Mouse (Mus musculus) MEL (cell line): ENCODE measurements around the gene Faim2. TPM values are rescaled to one million over a fixed set of nuclear protein-coding genes. Genes with fewer than 3 reads are reported as not detected.

Experiments used
- DNase-seq: peaks from one replicate; pipeline ENCODE4 v3.0.0; 2011; ENCODE audit warnings: low read depth, low spot score
- H3K27ac ChIP-seq: 2 replicates; pipeline ENCODE4 v1.5.1; 2012; ENCODE audit warnings: low read depth, mild to moderate bottlenecking, control low read depth, low read length, moderate library complexity; ENCODE audit not compliant: control insufficient read depth
- H3K27me3 ChIP-seq, 2 experiments: fragments of 150-350 bp in 1 of 2; sonication (generic) in 1 of 2; 2 replicates each; pipeline ENCODE4 v1.6.1; 2012; ENCODE audit warnings: low read length in 2 of 2, mild to moderate bottlenecking in 2 of 2, improper control_type of control experiment in 1 of 2, moderate library complexity in 1 of 2; ENCODE audit not compliant: insufficient read depth in 2 of 2, control insufficient read depth in 1 of 2
- H3K36me3 ChIP-seq, 2 experiments: 2 replicates each; pipeline ENCODE4 v1.6.1; 2012 to 2014; ENCODE audit warnings: low read length in 2 of 2, improper control_type of control experiment in 1 of 2, inconsistent platforms in 1 of 2, mild to moderate bottlenecking in 1 of 2; ENCODE audit not compliant: insufficient read depth in 2 of 2, control insufficient read depth in 1 of 2
- H3K4me1 ChIP-seq, 2 experiments: fragments of 150-350 bp in 1 of 2; sonication (generic) in 1 of 2; 2 replicates each; pipeline ENCODE4 v1.6.1; 2012; ENCODE audit warnings: low read length in 2 of 2, improper control_type of control experiment in 1 of 2, mild to moderate bottlenecking in 1 of 2; ENCODE audit not compliant: insufficient read depth in 2 of 2, control insufficient read depth in 1 of 2
- H3K4me3 ChIP-seq, 2 experiments: fragments of 150-350 bp in 1 of 2; sonication (generic) in 1 of 2; 2 replicates each; pipeline ENCODE4 v1.5.1; 2012; ENCODE audit warnings: low read depth in 2 of 2, low read length in 2 of 2, mild to moderate bottlenecking in 2 of 2, moderate library complexity in 2 of 2, control low read depth in 1 of 2, improper control_type of control experiment in 1 of 2; ENCODE audit not compliant: control insufficient read depth in 1 of 2, insufficient read depth in 1 of 2
- H3K79me2 ChIP-seq: 2 replicates; pipeline ENCODE4 v1.6.1; 2012; ENCODE audit warnings: mild to moderate bottlenecking, low read length, moderate library complexity; ENCODE audit not compliant: control insufficient read depth, poor library complexity, insufficient read depth
- H3K9ac ChIP-seq: 2 replicates; pipeline ENCODE4 v1.6.1; 2012; ENCODE audit warnings: low read depth, mild to moderate bottlenecking, control low read depth, low read length, moderate library complexity; ENCODE audit not compliant: control insufficient read depth, poor library complexity, severe bottlenecking
- H3K9me3 ChIP-seq: fragments of 150-350 bp; sonication (generic); replicated peaks from 2 replicates; pipeline ENCODE4 v1.6.1; 2012; ENCODE audit warnings: mild to moderate bottlenecking, low read length, improper control_type of control experiment, moderate library complexity; ENCODE audit not compliant: insufficient read depth
- BHLHE40 ChIP-seq: IDR thresholded peaks from 2 replicates; pipeline ENCODE4 v1.6.1; 2012; ENCODE audit warnings: low read depth, mild to moderate bottlenecking, inconsistent platforms, low read length, improper control_type of control experiment, borderline replicate concordance
- CHD1 ChIP-seq: IDR thresholded peaks from 2 replicates; pipeline ENCODE4 v1.6.1; 2012; ENCODE audit warnings: low read depth, mild to moderate bottlenecking, inconsistent platforms, low read length, improper control_type of control experiment
- CTCF ChIP-seq, 3 experiments: IDR thresholded peaks in 2 of 3; conservative IDR thresholded peaks in 1 of 3; 2 replicates each; pipeline ENCODE4 v1.5.1; 2011 to 2012; ENCODE audit warnings: low read length in 3 of 3, low read depth in 2 of 3, mild to moderate bottlenecking in 2 of 3, improper control_type of control experiment in 1 of 3, inconsistent platforms in 1 of 3, mixed read lengths in 1 of 3, moderate library complexity in 1 of 3; ENCODE audit not compliant: control insufficient read depth in 1 of 3, insufficient read depth in 1 of 3, poor library complexity in 1 of 3, severe bottlenecking in 1 of 3
- EP300 ChIP-seq, 2 experiments: IDR thresholded peaks; 2 replicates each; pipeline ENCODE4 v1.6.1; 2011; ENCODE audit warnings: improper control_type of control experiment in 2 of 2, low read length in 2 of 2, low read depth in 1 of 2, mild to moderate bottlenecking in 1 of 2
- ETS1 ChIP-seq: IDR thresholded peaks from 2 replicates; pipeline ENCODE4 v1.6.1; 2012; ENCODE audit warnings: low read depth, mild to moderate bottlenecking, inconsistent platforms, low read length, improper control_type of control experiment, moderate library complexity
- GATA1 ChIP-seq: IDR thresholded peaks from 2 replicates; pipeline ENCODE4 v1.6.1; 2011; ENCODE audit warnings: low read depth, low read length, improper control_type of control experiment
- MAX ChIP-seq: IDR thresholded peaks from 2 replicates; pipeline ENCODE4 v1.6.1; 2011; ENCODE audit warnings: low read length, improper control_type of control experiment
- MAZ ChIP-seq: IDR thresholded peaks from 2 replicates; pipeline ENCODE4 v1.6.1; 2012; ENCODE audit warnings: low read depth, mild to moderate bottlenecking, inconsistent platforms, low read length, improper control_type of control experiment
- MEF2A ChIP-seq: IDR thresholded peaks from 2 replicates; pipeline ENCODE4 v1.6.1; 2014; ENCODE audit warnings: low read depth, mild to moderate bottlenecking, inconsistent platforms, low read length, improper control_type of control experiment; ENCODE audit not compliant: poor library complexity, insufficient replicate concordance, severe bottlenecking; ENCODE audit errors: extremely low read depth
- MYB ChIP-seq: IDR thresholded peaks from 2 replicates; pipeline ENCODE4 v1.6.1; 2011; ENCODE audit warnings: mild to moderate bottlenecking, low read depth, low read length, improper control_type of control experiment
- NRF1 ChIP-seq: IDR thresholded peaks from 2 replicates; pipeline ENCODE4 v1.6.1; 2014; ENCODE audit warnings: low read depth, mild to moderate bottlenecking, inconsistent platforms, low read length, improper control_type of control experiment, moderate library complexity; ENCODE audit not compliant: poor library complexity, insufficient read depth, severe bottlenecking
- POLR2A ChIP-seq, 2 experiments: IDR thresholded peaks; 2 replicates each; pipeline ENCODE4 v1.6.1; 2011 to 2012; ENCODE audit warnings: low read length in 2 of 2, mild to moderate bottlenecking in 2 of 2, control low read depth in 1 of 2, improper control_type of control experiment in 1 of 2, low read depth in 1 of 2, moderate library complexity in 1 of 2; ENCODE audit not compliant: control insufficient read depth in 1 of 2, insufficient read depth in 1 of 2, poor library complexity in 1 of 2
- POLR2AphosphoS2 ChIP-seq: IDR thresholded peaks from 2 replicates; pipeline ENCODE4 v1.6.1; 2011; ENCODE audit warnings: low read length, improper control_type of control experiment
- SIN3A ChIP-seq: IDR thresholded peaks from 2 replicates; pipeline ENCODE4 v1.6.1; 2012; ENCODE audit warnings: low read length, improper control_type of control experiment, inconsistent platforms
- SMC3 ChIP-seq: IDR thresholded peaks from 2 replicates; pipeline ENCODE4 v1.6.1; 2011; ENCODE audit warnings: low read depth, low read length, improper control_type of control experiment
- TBP ChIP-seq: IDR thresholded peaks from 2 replicates; pipeline ENCODE4 v1.8.0; 2011; ENCODE audit warnings: low read depth, low read length, improper control_type of control experiment
- UBTF ChIP-seq: IDR thresholded peaks from 2 replicates; pipeline ENCODE4 v1.6.1; 2012; ENCODE audit warnings: low read depth, mild to moderate bottlenecking, inconsistent platforms, low read length, improper control_type of control experiment, moderate library complexity, borderline replicate concordance; ENCODE audit not compliant: insufficient read depth
- USF2 ChIP-seq, 2 experiments: IDR thresholded peaks; 2 replicates each; pipeline ENCODE4 v1.6.1; 2011 to 2012; ENCODE audit warnings: improper control_type of control experiment in 2 of 2, low read length in 2 of 2, borderline replicate concordance in 1 of 2, inconsistent platforms in 1 of 2, low read depth in 1 of 2, mild to moderate bottlenecking in 1 of 2; ENCODE audit not compliant: insufficient read depth in 1 of 2
- ZC3H11A ChIP-seq: IDR thresholded peaks from 2 replicates; pipeline ENCODE4 v1.6.1; 2012; ENCODE audit warnings: low read depth, mild to moderate bottlenecking, inconsistent platforms, low read length, improper control_type of control experiment
- ZKSCAN1 ChIP-seq: IDR thresholded peaks from 2 replicates; pipeline ENCODE4 v1.6.1; 2012; ENCODE audit warnings: low read depth, mild to moderate bottlenecking, inconsistent platforms, low read length, improper control_type of control experiment, moderate library complexity
- ZNF384 ChIP-seq: IDR thresholded peaks from 2 replicates; pipeline ENCODE4 v1.6.1; 2012; ENCODE audit warnings: low read depth, mild to moderate bottlenecking, inconsistent platforms, low read length, improper control_type of control experiment
- polyA plus RNA-seq, 2 experiments: library from polyadenylated mRNA; stranded (reverse) in 1 of 2; unstranded in 1 of 2; fragments of >175 nt in 1 of 2; fragments of >200 nt in 1 of 2; gene quantifications; 2 replicates each; pipeline versions ENCODE4 v1.2.1 to v1.2.4; 2012; ENCODE audit warnings: low replicate concordance in 2 of 2, low read depth in 1 of 2; ENCODE audit not compliant: insufficient read length in 2 of 2, insufficient read depth in 1 of 2, missing spikeins in 1 of 2
- total RNA-seq: library from RNA; depleted of rRNA; stranded (reverse); fragments of 300-350 nt; gene quantifications from 2 replicates; pipeline ENCODE4 v1.2.3, GENCODE M21; 2012

Faim2 gene
- total and polyA plus RNA-seq, 3 experiments, result 0.06 to 0.08 TPM; not detected in 1

DNA sequence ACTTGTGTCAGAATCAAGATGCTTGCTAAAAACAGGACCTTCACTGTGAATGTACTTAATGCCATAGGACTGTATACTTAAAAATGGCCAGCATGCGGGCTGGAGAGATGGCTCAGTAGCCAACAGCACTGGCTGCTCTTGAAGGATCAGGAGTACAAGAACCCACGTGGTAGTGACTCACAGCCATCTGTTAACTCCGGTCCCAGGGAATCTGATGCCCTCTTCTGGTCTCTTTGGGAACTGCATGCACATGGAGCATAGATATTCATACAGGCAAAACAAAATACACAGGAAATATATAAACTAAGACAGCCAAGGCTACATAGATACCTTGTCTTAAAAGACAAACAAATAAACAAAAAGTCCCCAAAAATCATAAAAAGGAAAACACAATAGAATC is 58.9 kb downstream of the Faim2 start (continued):
- TF ChIP-seq SIN3A (peak; percentile 79), TBP (0 out of 2 replicates have a peak, but pooled peaks have one; percentile 45), CTCF (IDR thresholded peaks at IDR 0.05 in 2 of 3, conservative IDR thresholded peaks at IDR 0.05 in 1 of 3; ENCODE audit: control insufficient read depth in 1 of 3, insufficient read depth in 1 of 3, low read depth in 2 of 3, low read length in 3 of 3, poor library complexity in 1 of 3, severe bottlenecking in 1 of 3) (peak; percentile 75 to 99 (median 90)), BHLHE40 (no peak), POLR2AphosphoS2 (no peak), ZKSCAN1 (no peak), CHD1 (no peak), ETS1 (no peak), UBTF (0 out of 2 replicates have a peak, but pooled peaks have one; percentile 36), POLR2A (IDR thresholded peaks at IDR 0.05; ENCODE audit: control insufficient read depth in 1 of 2, insufficient read depth in 1 of 2, low read depth in 1 of 2, low read length in 2 of 2, poor library complexity in 1 of 2) (no peak), NRF1 (no peak)

DNA sequence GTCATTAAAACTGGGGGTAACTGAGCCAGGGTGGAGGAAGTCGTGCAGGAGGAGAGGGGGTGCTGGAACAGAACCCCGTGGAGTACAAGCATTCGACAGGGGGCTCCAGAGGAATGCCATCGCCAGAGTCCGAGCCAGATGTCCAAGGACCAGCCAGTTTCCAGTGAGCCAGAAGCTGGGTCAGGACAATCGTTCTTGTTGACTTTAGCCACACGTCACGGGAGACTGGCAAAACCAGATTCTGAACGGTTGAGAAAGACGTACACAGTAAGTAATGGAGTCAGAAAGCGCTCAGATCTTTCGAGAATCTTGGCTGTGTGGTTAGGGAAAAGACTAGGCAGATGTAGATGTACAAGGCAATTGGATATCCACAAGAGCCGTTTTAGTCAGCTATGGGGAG is 64.8 kb downstream of the Faim2 start:
- peaks cover 0 to 5% of the 10 kb centered on the region in 2 experiments; a peak in 2 of 4 replicates for H3K36me3 ChIP-seq
- H3K27me3 ChIP-seq, result no peaks in the 10 kb centered on the region
- H3K27ac ChIP-seq, result no peak overlapping the region
- peaks cover under 1% of the 10 kb centered on the region; the same call in 1 of the 2 replicates for H3K79me2 ChIP-seq
- no peak for DNase-seq
- H3K9ac ChIP-seq, result no peak overlapping the region
- peaks cover 0 to 5% of the 10 kb centered on the region in 2 experiments; a peak in 3 of 4 replicates for H3K4me1 ChIP-seq
- no peak overlapping the region for H3K4me3 ChIP-seq
- no peaks in the 10 kb centered on the region for H3K9me3 ChIP-seq
- TF ChIP-seq USF2 (IDR thresholded peaks at IDR 0.05; ENCODE audit: borderline replicate concordance in 1 of 2, insufficient read depth in 1 of 2, low read depth in 1 of 2, low read length in 2 of 2) (no peak), MEF2A (no peak), MYB (no peak), EP300 (IDR thresholded peaks at IDR 0.05; ENCODE audit: low read depth in 1 of 2, low read length in 2 of 2) (no peak), NRF1 (no peak), TBP (no peak), GATA1 (no peak), ZNF384 (no peak), ZC3H11A (no peak), MAZ (no peak), POLR2AphosphoS2 (no peak), SMC3 (no peak), MAX (no peak), UBTF (no peak), SIN3A (no peak)
- TF ChIP-seq, all 39 proteins: peak for 0
